Mouse (Mus musculus) hindbrain, embryonic 13.5 days (tissue): Measurements from ENCODE around the gene Rraga. TPM values are rescaled to one million over a fixed set of nuclear protein-coding genes. Genes with fewer than 3 reads are reported as not detected.
"Not testable (repeated sequence)": the region's sequence is repeated elsewhere in the genome, so short reads cannot be mapped to it uniquely, and the experiment has no call there.

Experiments used
- ATAC-seq: fragments of 200-750 bp; cut with Nextera tagmentation; 2 replicates; pipeline ENCODE4 v1.8.0; 2017; ENCODE audit warnings: moderate TSS enrichment; ENCODE audit not compliant: low FRiP score
- H3K27ac ChIP-seq: fragments of 300-500 bp; sonication (generic); 2 replicates; pipeline ENCODE4 v1.5.1; 2015; ENCODE audit warnings: inconsistent platforms, mild to moderate bottlenecking, moderate library complexity
- H3K27me3 ChIP-seq: fragments of 300-500 bp; sonication (generic); 2 replicates; pipeline ENCODE4 v1.6.1; 2015; ENCODE audit warnings: mild to moderate bottlenecking, inconsistent platforms
- H3K36me3 ChIP-seq: fragments of 300-500 bp; sonication (generic); 2 replicates; pipeline ENCODE4 v1.6.1; 2015; ENCODE audit warnings: mild to moderate bottlenecking, inconsistent platforms
- H3K4me1 ChIP-seq: fragments of 300-500 bp; sonication (generic); replicated peaks from 2 replicates; pipeline ENCODE4 v1.6.1; 2015; ENCODE audit warnings: inconsistent platforms
- H3K4me2 ChIP-seq: fragments of 300-500 bp; sonication (generic); 2 replicates; pipeline ENCODE4 v1.6.1; 2015; ENCODE audit warnings: inconsistent platforms, mild to moderate bottlenecking, moderate library complexity
- H3K4me3 ChIP-seq: fragments of 300-500 bp; sonication (generic); 2 replicates; pipeline ENCODE4 v1.5.1; 2015; ENCODE audit warnings: mild to moderate bottlenecking, inconsistent platforms
- H3K9ac ChIP-seq: fragments of 300-500 bp; sonication (generic); 2 replicates; pipeline ENCODE4 v1.6.1; 2015; ENCODE audit warnings: mild to moderate bottlenecking, inconsistent platforms
- H3K9me3 ChIP-seq: fragments of 300-500 bp; sonication (generic); 2 replicates; pipeline ENCODE4 v1.6.1; 2016; ENCODE audit warnings: inconsistent platforms
- WGBS: fragments of 180-500 bp; shearing (Covaris S2); methylation state at CpG from one replicate; pipeline ENCODE4 v1.1.7; 2015; 5-methylcytosine and 5-hydroxymethylcytosine counted together
- polyA plus RNA-seq: library from polyadenylated mRNA; unstranded; fragments of >200 nt; fragmentation: Nextera tagmentation; extraction: Ambion mirVana; gene quantifications from 2 replicates; pipeline ENCODE4 v1.2.1, GENCODE M21; 2015

Gene Rraga
- polyA plus RNA-seq, 1 experiment from 2014 or later = 106 TPM

DNA sequence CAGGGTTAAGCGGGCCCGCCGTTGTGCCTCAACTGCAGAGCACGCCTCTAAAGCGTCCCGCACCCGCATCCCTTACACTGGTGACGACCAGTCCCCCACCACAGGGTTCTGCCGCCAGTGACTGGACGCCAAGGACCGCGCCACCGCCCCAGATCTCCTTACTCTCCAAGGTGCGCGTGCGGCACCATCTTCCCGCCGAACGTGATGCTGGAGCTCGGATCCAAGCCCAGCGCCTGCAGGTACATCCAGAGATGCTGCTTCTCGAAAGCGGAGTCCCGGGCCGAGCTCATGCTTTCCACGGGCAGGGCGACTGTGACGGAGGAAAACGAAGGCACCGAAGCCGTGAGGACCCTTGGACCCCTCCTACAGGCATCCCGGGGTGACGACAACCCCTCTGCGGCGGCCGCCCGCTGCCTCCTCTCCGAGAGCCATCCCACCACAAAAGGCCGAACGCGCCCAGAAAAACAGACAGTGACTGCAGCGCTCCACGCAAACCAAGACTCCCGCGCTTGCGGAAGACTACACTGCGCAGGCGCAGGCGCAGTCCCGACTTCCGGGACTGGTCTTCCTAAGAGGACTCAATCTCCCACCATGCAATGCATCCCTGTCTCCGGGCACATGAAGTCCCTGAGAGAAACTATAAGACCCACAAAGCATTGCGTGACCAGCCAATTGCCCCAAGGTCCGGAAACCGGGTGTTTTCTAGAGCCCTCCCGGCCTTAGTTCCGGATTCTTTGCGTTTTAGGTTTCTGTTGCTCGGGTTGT is 36.2 kb downstream of the Rraga start, which contains the start of gene Haus6:
Haus6 (minus strand) TSS at position 532 of the 765 bp plus-strand sequence.
- Histone ChIP-seq H3K4me1 (peaks cover 21% of the 10 kb centered on the region), H3K9me3 (no peaks in the 10 kb centered on the region), H3K36me3 (no peaks in the 10 kb centered on the region), H3K27ac (peak within 1 kb of the TSS; percentile 74), H3K4me2 (peak within 1 kb of the TSS; percentile 96), H3K4me3 (peak within 1 kb of the TSS; percentile 81), H3K9ac (peak within 1 kb of the TSS; percentile 87), H3K27me3 (no peaks in the 10 kb centered on the region)
- WGBS = under 1% methylated on average over 59 of the region's 59 CpGs
- ATAC-seq = peak; percentile 100

DNA sequence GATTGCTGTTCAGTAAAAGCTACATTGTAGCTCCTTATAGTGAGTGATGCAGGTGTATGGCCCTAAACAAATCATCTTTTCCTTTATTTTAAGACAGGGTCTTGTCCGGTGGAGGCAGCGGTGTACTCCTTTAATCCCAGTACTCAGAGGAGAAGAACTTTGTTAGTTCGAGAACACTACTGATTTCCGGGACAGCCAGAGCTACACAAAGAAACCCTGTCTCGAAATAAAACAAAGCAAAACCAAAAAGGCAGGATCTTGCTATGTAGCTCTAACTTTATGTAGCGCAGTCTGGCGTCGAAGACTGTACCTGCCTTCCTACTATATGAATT is 36.8 kb downstream of the Rraga start:
- H3K36me3 ChIP-seq = no peaks in the 10 kb centered on the region
- peak overlapping the region; percentile 66 for H3K9ac ChIP-seq
- H3K4me1 ChIP-seq = peaks cover 21% of the 10 kb centered on the region
- no peaks in the 10 kb centered on the region for H3K27me3 ChIP-seq
- H3K27ac ChIP-seq = peak overlapping the region; percentile 74
- peak; percentile 34; the same call in 1 of the 2 replicates for ATAC-seq
- H3K9me3 ChIP-seq = no peaks in the 10 kb centered on the region
- H3K4me3 ChIP-seq = peak overlapping the region; percentile 81
- WGBS = 47% methylated on average over 8 of the region's 8 CpGs
- H3K4me2 ChIP-seq = peak overlapping the region; percentile 96

DNA sequence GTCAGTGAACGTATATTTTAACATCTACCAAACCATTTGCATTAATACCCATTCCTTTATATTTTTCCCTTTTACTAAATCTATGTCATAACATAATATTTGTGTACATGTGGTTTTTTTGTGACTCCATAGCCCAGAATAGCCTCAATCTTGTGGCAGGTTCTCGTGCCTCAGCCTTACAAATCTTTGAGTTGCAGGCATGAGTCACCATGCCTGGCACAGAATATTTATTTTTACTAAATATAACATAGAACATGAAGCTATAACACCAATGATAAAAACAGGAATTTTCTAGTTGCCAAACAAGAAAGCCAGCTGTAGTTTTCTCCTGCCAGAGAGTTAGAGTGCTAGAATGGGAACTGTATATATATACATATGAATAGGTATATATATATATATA is 45.0 kb downstream of the Rraga start:
- no peak overlapping the region for H3K27ac ChIP-seq
- no peaks in the 10 kb centered on the region for H3K4me1 ChIP-seq
- H3K9ac ChIP-seq = no peak overlapping the region
- no peaks in the 10 kb centered on the region for H3K27me3 ChIP-seq
- no peak overlapping the region for H3K4me2 ChIP-seq
- no peaks in the 10 kb centered on the region for H3K36me3 ChIP-seq
- H3K4me3 ChIP-seq = no peak overlapping the region
- no peak for ATAC-seq
- no peaks in the 10 kb centered on the region for H3K9me3 ChIP-seq
- 74% methylated on average over 2 of the region's 2 CpGs for WGBS

DNA sequence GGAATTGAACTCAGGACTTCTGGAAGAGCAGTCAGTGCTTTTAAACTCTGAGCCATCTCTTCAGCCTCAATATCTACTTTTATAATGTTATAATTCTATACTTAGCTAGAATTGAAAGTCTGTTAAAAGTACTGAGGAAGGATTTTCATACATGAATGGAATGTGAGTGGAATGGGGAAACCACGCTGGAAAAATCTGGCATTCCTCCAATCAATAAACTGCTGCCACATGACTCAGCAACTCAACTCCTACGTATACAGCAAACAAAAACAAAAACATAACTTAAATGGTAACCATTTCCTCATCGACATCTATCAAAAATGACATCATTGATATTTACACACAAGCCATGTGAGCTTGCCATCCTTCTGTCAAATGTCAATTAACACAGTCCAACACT is 46.6 kb downstream of the Rraga start:
- WGBS = 83% methylated on average over 3 of the region's 3 CpGs
- no peaks in the 10 kb centered on the region for H3K27me3 ChIP-seq
- H3K9me3 ChIP-seq = no peaks in the 10 kb centered on the region
- no peak overlapping the region for H3K4me3 ChIP-seq
- H3K4me1 ChIP-seq = no peaks in the 10 kb centered on the region
- H3K9ac ChIP-seq = no peak overlapping the region
- H3K4me2 ChIP-seq = no peak overlapping the region
- H3K36me3 ChIP-seq = no peaks in the 10 kb centered on the region
- ATAC-seq = no peak
- no peak overlapping the region for H3K27ac ChIP-seq

DNA sequence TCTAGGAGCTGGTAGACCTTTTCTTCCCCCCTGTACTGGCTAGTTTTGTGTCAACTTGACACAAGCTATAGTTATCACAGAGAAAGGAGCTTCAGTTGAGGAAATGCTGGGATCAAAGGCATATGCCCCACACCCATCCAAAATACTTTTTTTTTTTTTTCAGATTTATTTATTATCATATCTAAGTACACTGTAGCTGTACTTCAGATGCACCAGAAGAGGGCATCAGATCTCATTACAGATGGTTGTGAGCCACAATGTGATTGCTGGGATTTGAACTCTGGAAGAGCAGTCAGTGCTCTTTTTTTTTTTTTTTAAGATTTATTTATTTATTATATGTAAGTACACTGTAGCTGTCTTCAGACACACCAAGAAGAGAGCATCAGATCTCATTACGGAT is 47.1 kb downstream of the Rraga start:
- not testable (repeated sequence) for H3K9ac ChIP-seq, ATAC-seq, H3K4me2 ChIP-seq, H3K27ac ChIP-seq, H3K4me3 ChIP-seq, H3K9me3 ChIP-seq, H3K36me3 ChIP-seq, H3K27me3 ChIP-seq, H3K4me1 ChIP-seq
- 92% methylated on average over 1 of the region's 1 CpGs for WGBS

DNA sequence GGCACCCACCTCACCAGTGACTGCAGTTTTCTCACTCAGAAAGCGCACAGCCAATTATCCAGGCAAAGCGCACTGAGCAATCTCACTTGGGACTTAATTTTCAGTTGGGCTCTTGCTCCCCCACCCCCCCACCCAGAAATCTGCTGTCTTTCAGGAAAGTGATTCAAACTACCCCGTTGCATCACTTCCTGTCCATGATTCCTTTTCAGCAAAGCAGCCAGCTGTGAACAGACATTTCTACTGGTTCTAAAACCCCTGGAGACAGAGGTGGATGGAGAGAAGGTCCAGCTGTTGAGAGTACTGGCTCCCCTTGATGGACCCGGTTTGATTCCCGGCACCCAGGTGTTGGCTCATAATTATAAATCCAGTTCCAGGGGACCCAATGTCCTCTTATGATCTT is 50.0 kb downstream of the Rraga start:
- Histone ChIP-seq H3K9me3 (no peaks in the 10 kb centered on the region), H3K27me3 (no peaks in the 10 kb centered on the region)
- 89% methylated on average over 5 of the region's 5 CpGs for WGBS

DNA sequence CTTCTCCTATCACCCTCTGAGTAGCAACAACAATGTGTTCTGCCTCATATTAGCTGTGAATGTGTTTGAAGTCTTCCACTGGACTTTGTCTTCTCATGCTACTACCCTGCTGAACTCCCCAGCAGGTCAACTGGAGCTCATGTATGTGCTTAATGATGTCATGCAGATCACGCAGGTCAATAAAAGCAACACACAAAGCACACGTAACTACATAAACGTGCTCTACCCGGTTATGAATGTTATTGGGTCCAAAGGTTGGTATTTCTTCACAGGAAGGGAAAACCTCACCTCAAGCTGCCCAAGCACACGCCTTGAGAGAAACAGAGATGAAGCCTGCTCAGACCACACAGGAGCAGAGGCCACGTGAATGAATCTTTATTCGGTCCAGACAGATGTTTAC is 51.0 kb downstream of the Rraga start:
- H3K4me2 ChIP-seq, H3K36me3 ChIP-seq, H3K27me3 ChIP-seq, ATAC-seq, H3K4me1 ChIP-seq, H3K4me3 ChIP-seq, H3K27ac ChIP-seq, H3K9me3 ChIP-seq, H3K9ac ChIP-seq: not testable (repeated sequence)
- WGBS = 97% methylated on average over 7 of the region's 7 CpGs

More for the DNA sequence above, 50.0 kb downstream of the Rraga start:
- H3K4me1 ChIP-seq = no peaks in the 10 kb centered on the region
- H3K4me2 ChIP-seq = no peak overlapping the region
- ATAC-seq = no peak
- H3K36me3 ChIP-seq = no peaks in the 10 kb centered on the region
- H3K4me3 ChIP-seq = no peak overlapping the region
- H3K27ac ChIP-seq = no peak overlapping the region
- no peak overlapping the region for H3K9ac ChIP-seq

Other genes with a start within 250 kb of the Rraga start
- not detected in 2 replicates for gene Saxo1, start 17.3 kb upstream of the Rraga start, polyA plus RNA-seq
- gene Haus6, start 36.4 kb downstream of the Rraga start, polyA plus RNA-seq = 7.4 and 9.9 TPM in 2 replicates
- 53.4 and 55.0 TPM in 2 replicates for gene Plin2, start 94.4 kb downstream of the Rraga start, polyA plus RNA-seq
- 3.6 and 5.4 TPM in 2 replicates for gene Dennd4c, start 172.9 kb downstream of the Rraga start, polyA plus RNA-seq